Mouse (Mus musculus): ENCODE measurements around the gene B130006D01Rik. TPM values are rescaled to one million over a fixed set of nuclear protein-coding genes. Genes with fewer than 3 reads are reported as not detected.

The B130006D01Rik gene
- polyA plus RNA-seq, 1 experiment from 2014 or later = 1.1 TPM

GRCm38 (mm10) chr11:95710478-95710877, 12.9 kb upstream of the B130006D01Rik start:
- Histone ChIP-seq H3K36me3 (ENCODE audit: control insufficient read depth, insufficient read depth, low read length) (no peaks in the 10 kb centered on the region), H3K27ac (replicated peaks; ENCODE audit: low read depth, low read length) (no peak overlapping the region), H3K27me3 (replicated peaks; ENCODE audit: control insufficient read depth, insufficient read depth, low read length) (no peaks in the 10 kb centered on the region), H3K9me3 (ENCODE audit: control insufficient read depth, low read length) (no peaks in the 10 kb centered on the region), H3K4me3 (ENCODE audit: low read depth, low read length) (no peak overlapping the region), H3K4me2 (ENCODE audit: low read depth, low read length) (no peak overlapping the region), H3K4me1 (ENCODE audit: control insufficient read depth, insufficient read depth, low read length) (peaks cover 13% of the 10 kb centered on the region), H3K9ac (ENCODE audit: low read depth, low read length) (no peak overlapping the region)
- DNase-seq (ENCODE audit: low spot score) (no peak), ATAC-seq (ENCODE audit: low read depth) (no peak)
- WGBS = 76% methylated on average over 7 of the region's 7 CpGs

GRCm38 (mm10) chr11:95712085-95712562, 11.3 kb upstream of the B130006D01Rik start:
- H3K4me3 ChIP-seq (ENCODE audit: low read depth, low read length) = peak overlapping the region; percentile 93
- ATAC-seq (ENCODE audit: low read depth) (peak; percentile 7; the same call in 1 of the 2 replicates), DNase-seq (ENCODE audit: low spot score) (peak; percentile 48)
- H3K36me3 ChIP-seq (ENCODE audit: control insufficient read depth, insufficient read depth, low read length) = no peaks in the 10 kb centered on the region
- H3K4me2 ChIP-seq (ENCODE audit: low read depth, low read length) = peak overlapping the region; percentile 84
- no peaks in the 10 kb centered on the region for H3K27me3 ChIP-seq (replicated peaks; ENCODE audit: control insufficient read depth, insufficient read depth, low read length)
- H3K4me1 ChIP-seq (ENCODE audit: control insufficient read depth, insufficient read depth, low read length) = peaks cover 13% of the 10 kb centered on the region
- peak overlapping the region; percentile 99 for H3K27ac ChIP-seq (replicated peaks; ENCODE audit: low read depth, low read length)
- peak overlapping the region; percentile 100 for H3K9ac ChIP-seq (ENCODE audit: low read depth, low read length)
- WGBS = 30% methylated on average over 12 of the region's 12 CpGs
- no peaks in the 10 kb centered on the region for H3K9me3 ChIP-seq (ENCODE audit: control insufficient read depth, low read length)

GRCm38 (mm10) chr11:95712563-95713224, 10.7 kb upstream of the B130006D01Rik start, which contains the start of gene Zfp652:
Gene Zfp652 (plus strand): TSS chr11:95712673.
- no peaks in the 10 kb centered on the region for H3K36me3 ChIP-seq (ENCODE audit: control insufficient read depth, insufficient read depth, low read length)
- H3K27ac ChIP-seq (replicated peaks; ENCODE audit: low read depth, low read length) = peak within 1 kb of the TSS; percentile 99
- no peaks in the 10 kb centered on the region for H3K27me3 ChIP-seq (replicated peaks; ENCODE audit: control insufficient read depth, insufficient read depth, low read length)
- H3K9me3 ChIP-seq (ENCODE audit: control insufficient read depth, low read length) = no peaks in the 10 kb centered on the region
- H3K4me1 ChIP-seq (ENCODE audit: control insufficient read depth, insufficient read depth, low read length) = peaks cover 13% of the 10 kb centered on the region
- peak within 1 kb of the TSS; percentile 93 for H3K4me3 ChIP-seq (ENCODE audit: low read depth, low read length)
- peak within 1 kb of the TSS; percentile 84 for H3K4me2 ChIP-seq (ENCODE audit: low read depth, low read length)
- DNase-seq (ENCODE audit: low spot score) = peak; percentile 94
- peak; percentile 90 for ATAC-seq (ENCODE audit: low read depth)
- WGBS = 2% methylated on average over 21 of the region's 103 CpGs
- H3K9ac ChIP-seq (ENCODE audit: low read depth, low read length) = peak within 1 kb of the TSS; percentile 100

GRCm38 (mm10) chr11:95713225-95713810, 10.1 kb upstream of the B130006D01Rik start:
- Histone ChIP-seq H3K4me3 (ENCODE audit: low read depth, low read length) (peak overlapping the region; percentile 93), H3K36me3 (ENCODE audit: control insufficient read depth, insufficient read depth, low read length) (no peaks in the 10 kb centered on the region), H3K9ac (ENCODE audit: low read depth, low read length) (peak overlapping the region; percentile 100), H3K9me3 (ENCODE audit: control insufficient read depth, low read length) (no peaks in the 10 kb centered on the region), H3K27me3 (replicated peaks; ENCODE audit: control insufficient read depth, insufficient read depth, low read length) (no peaks in the 10 kb centered on the region), H3K4me1 (ENCODE audit: control insufficient read depth, insufficient read depth, low read length) (peaks cover 13% of the 10 kb centered on the region), H3K27ac (replicated peaks; ENCODE audit: low read depth, low read length) (peak overlapping the region; percentile 99), H3K4me2 (ENCODE audit: low read depth, low read length) (peak overlapping the region; percentile 84)
- ATAC-seq (ENCODE audit: low read depth) (peak; percentile 60), DNase-seq (ENCODE audit: low spot score) (peak; percentile 59)
- WGBS = 0% methylated on average over 14 of the region's 49 CpGs

GRCm38 (mm10) chr11:95713811-95714241, 9.6 kb upstream of the B130006D01Rik start:
- peak; percentile 32 for DNase-seq (ENCODE audit: low spot score)
- 0% methylated on average over 13 of the region's 13 CpGs for WGBS

GRCm38 (mm10) chr11:95714411-95714810, 9.0 kb upstream of the B130006D01Rik start:
- H3K36me3 ChIP-seq (ENCODE audit: control insufficient read depth, insufficient read depth, low read length) = no peaks in the 10 kb centered on the region

More at GRCm38 (mm10) chr11:95713811-95714241, 9.6 kb upstream of the B130006D01Rik start:
- Histone ChIP-seq H3K9ac (ENCODE audit: low read depth, low read length) (peak overlapping the region; percentile 100), H3K9me3 (ENCODE audit: control insufficient read depth, low read length) (no peaks in the 10 kb centered on the region), H3K36me3 (ENCODE audit: control insufficient read depth, insufficient read depth, low read length) (no peaks in the 10 kb centered on the region), H3K27me3 (replicated peaks; ENCODE audit: control insufficient read depth, insufficient read depth, low read length) (no peaks in the 10 kb centered on the region), H3K27ac (replicated peaks; ENCODE audit: low read depth, low read length) (peak overlapping the region; percentile 99), H3K4me2 (ENCODE audit: low read depth, low read length) (peak overlapping the region; percentile 84), H3K4me1 (ENCODE audit: control insufficient read depth, insufficient read depth, low read length) (peaks cover 13% of the 10 kb centered on the region), H3K4me3 (ENCODE audit: low read depth, low read length) (peak overlapping the region; percentile 93)
- no peak for ATAC-seq (ENCODE audit: low read depth)

GRCm38 (mm10) chr11:95716136-95716535, 7.3 kb upstream of the B130006D01Rik start:
- H3K9ac ChIP-seq (ENCODE audit: low read depth, low read length) = no peak overlapping the region

More at GRCm38 (mm10) chr11:95714411-95714810, 9.0 kb upstream of the B130006D01Rik start:
- DNase-seq (ENCODE audit: low spot score) (no peak), ATAC-seq (ENCODE audit: low read depth) (no peak)
- Histone ChIP-seq H3K4me2 (ENCODE audit: low read depth, low read length) (peak overlapping the region; percentile 84), H3K27ac (replicated peaks; ENCODE audit: low read depth, low read length) (no peak overlapping the region), H3K4me1 (ENCODE audit: control insufficient read depth, insufficient read depth, low read length) (peaks cover 13% of the 10 kb centered on the region), H3K27me3 (replicated peaks; ENCODE audit: control insufficient read depth, insufficient read depth, low read length) (no peaks in the 10 kb centered on the region), H3K9ac (ENCODE audit: low read depth, low read length) (peak overlapping the region; percentile 100), H3K4me3 (ENCODE audit: low read depth, low read length) (peak overlapping the region; percentile 93), H3K9me3 (ENCODE audit: control insufficient read depth, low read length) (no peaks in the 10 kb centered on the region)
- WGBS = 23% methylated on average over 7 of the region's 7 CpGs

GRCm38 (mm10) chr11:95719356-95719755, 4.0 kb upstream of the B130006D01Rik start:
- Histone ChIP-seq H3K36me3 (ENCODE audit: control insufficient read depth, insufficient read depth, low read length) (0 out of 2 replicates have a peak, but pooled peaks cover 5% of the 10 kb centered on the region), H3K4me1 (ENCODE audit: control insufficient read depth, insufficient read depth, low read length) (peaks cover 7% of the 10 kb centered on the region), H3K27ac (replicated peaks; ENCODE audit: low read depth, low read length) (no peak overlapping the region), H3K9me3 (ENCODE audit: control insufficient read depth, low read length) (no peaks in the 10 kb centered on the region), H3K4me2 (ENCODE audit: low read depth, low read length) (no peak overlapping the region), H3K4me3 (ENCODE audit: low read depth, low read length) (no peak overlapping the region), H3K9ac (ENCODE audit: low read depth, low read length) (no peak overlapping the region), H3K27me3 (replicated peaks; ENCODE audit: control insufficient read depth, insufficient read depth, low read length) (no peaks in the 10 kb centered on the region)
- DNase-seq (ENCODE audit: low spot score) (no peak), ATAC-seq (ENCODE audit: low read depth) (no peak)
- WGBS = 92% methylated on average over 3 of the region's 3 CpGs

More at GRCm38 (mm10) chr11:95716136-95716535, 7.3 kb upstream of the B130006D01Rik start:
- H3K4me3 ChIP-seq (ENCODE audit: low read depth, low read length) = no peak overlapping the region
- no peak overlapping the region for H3K4me2 ChIP-seq (ENCODE audit: low read depth, low read length)
- H3K4me1 ChIP-seq (ENCODE audit: control insufficient read depth, insufficient read depth, low read length) = peaks cover 13% of the 10 kb centered on the region
- ATAC-seq (ENCODE audit: low read depth) (no peak), DNase-seq (ENCODE audit: low spot score) (no peak)
- H3K27me3 ChIP-seq (replicated peaks; ENCODE audit: control insufficient read depth, insufficient read depth, low read length) = no peaks in the 10 kb centered on the region
- no peak overlapping the region for H3K27ac ChIP-seq (replicated peaks; ENCODE audit: low read depth, low read length)
- 64% methylated on average over 8 of the region's 8 CpGs for WGBS
- no peaks in the 10 kb centered on the region for H3K9me3 ChIP-seq (ENCODE audit: control insufficient read depth, low read length)
- no peaks in the 10 kb centered on the region for H3K36me3 ChIP-seq (ENCODE audit: control insufficient read depth, insufficient read depth, low read length)
